Mouse (Mus musculus) liver, postnatal 0 days (tissue): Measurements from ENCODE around the gene Zfp217. TPM values are rescaled to one million over a fixed set of nuclear protein-coding genes. Genes with fewer than 3 reads are reported as not detected.

Source experiments
- ATAC-seq: fragments of 200-750 bp; cut with Nextera tagmentation; 2 replicates; pipeline ENCODE4 v1.8.0; 2017; ENCODE audit warnings: mild to moderate bottlenecking, moderate library complexity
- DNase-seq: peaks from one replicate; pipeline ENCODE4 v3.0.0-alpha.2; 2016
- H3K27ac ChIP-seq: fragments of 300-500 bp; sonication (generic); 2 replicates; pipeline ENCODE4 v1.5.1; 2014; ENCODE audit warnings: antibody characterized with exemption, moderate library complexity, mild to moderate bottlenecking, low read depth
- H3K27me3 ChIP-seq: fragments of 300-500 bp; sonication (generic); 2 replicates; pipeline ENCODE4 v1.6.1; 2014; ENCODE audit warnings: low read length, control low read depth, mixed read lengths; ENCODE audit not compliant: insufficient read depth
- H3K36me3 ChIP-seq: fragments of 300-500 bp; sonication (generic); replicated peaks from 2 replicates; pipeline ENCODE4 v1.6.1; 2014; ENCODE audit warnings: mild to moderate bottlenecking, control low read depth, low read length, moderate library complexity, mixed read lengths; ENCODE audit not compliant: insufficient read depth
- H3K4me1 ChIP-seq: fragments of 300-500 bp; sonication (generic); 2 replicates; pipeline ENCODE4 v1.6.1; 2014; ENCODE audit warnings: antibody characterized with exemption, mild to moderate bottlenecking, control low read depth; ENCODE audit not compliant: insufficient read depth
- H3K4me2 ChIP-seq: fragments of 300-500 bp; sonication (generic); 2 replicates; pipeline ENCODE4 v1.6.1; 2014; ENCODE audit warnings: low read depth, mild to moderate bottlenecking, low read length, moderate library complexity, mixed read lengths
- H3K4me3 ChIP-seq: fragments of 300-500 bp; sonication (generic); 2 replicates; pipeline ENCODE4 v1.5.1; 2014; ENCODE audit warnings: low read depth, low read length
- H3K9ac ChIP-seq: fragments of 300-500 bp; sonication (generic); replicated peaks from 2 replicates; pipeline ENCODE4 v1.6.1; 2014; ENCODE audit warnings: mild to moderate bottlenecking, moderate library complexity
- H3K9me3 ChIP-seq: fragments of 300-500 bp; sonication (generic); 2 replicates; pipeline ENCODE4 v1.6.1; 2016; ENCODE audit warnings: mild to moderate bottlenecking, control low read depth, low read length, mixed read lengths
- CTCF ChIP-seq: sonication (generic); IDR thresholded peaks from 2 replicates; pipeline ENCODE4 v1.5.1; 2016; ENCODE audit warnings: antibody characterized with exemption, low read depth
- EP300 ChIP-seq: IDR thresholded peaks from 2 replicates; pipeline ENCODE4 v1.6.1; 2016; ENCODE audit warnings: antibody characterized with exemption, low read depth, mild to moderate bottlenecking
- WGBS: fragments of 180-500 bp; shearing (Covaris S2); extraction: QIAGEN DNeasy Blood & Tissue Kit; methylation state at CpG from one replicate; pipeline ENCODE4 v1.1.7; 2014; ENCODE audit not compliant: insufficient replicate concordance; 5-methylcytosine and 5-hydroxymethylcytosine counted together
- polyA plus RNA-seq: library from polyadenylated mRNA; unstranded; fragments of >200 nt; fragmentation: Nextera tagmentation; extraction: Ambion mirVana; gene quantifications from 2 replicates; pipeline ENCODE4 v1.2.1, GENCODE M21; 2015

The Zfp217 gene
- polyA plus RNA-seq, 1 experiment from 2014 or later = 2.1 TPM

GRCm38 (mm10) chr2:170179317-170179716, 31.4 kb upstream of the Zfp217 start:
- H3K9me3 ChIP-seq = no peaks in the 10 kb centered on the region
- no peak overlapping the region for H3K4me3 ChIP-seq
- no peak overlapping the region for H3K9ac ChIP-seq
- no peak for ATAC-seq
- DNase-seq = no peak
- no peak overlapping the region for H3K27ac ChIP-seq
- WGBS = 57% methylated on average over 5 of the region's 5 CpGs
- H3K36me3 ChIP-seq = no peaks in the 10 kb centered on the region
- no peak for TF ChIP-seq CTCF
- TF ChIP-seq EP300 = no peak
- no peak overlapping the region for H3K4me2 ChIP-seq
- no peaks in the 10 kb centered on the region for H3K27me3 ChIP-seq
- peaks cover 36% of the 10 kb centered on the region for H3K4me1 ChIP-seq

- Histone ChIP-seq H3K4me1 (peaks cover 39% of the 10 kb centered on the region), H3K4me3 (no peak overlapping the region), H3K4me2 (no peak overlapping the region), H3K9ac (no peak overlapping the region), H3K9me3 (no peaks in the 10 kb centered on the region), H3K27me3 (no peaks in the 10 kb centered on the region), H3K27ac (no peak overlapping the region), H3K36me3 (no peaks in the 10 kb centered on the region)
- ATAC-seq (no peak), DNase-seq (no peak)
- TF ChIP-seq EP300 (no peak), CTCF (no peak)
- WGBS = 26% methylated on average over 8 of the region's 8 CpGs
These were observed 29.4 kb upstream of the Zfp217 start for GRCm38 (mm10) chr2:170177323-170177722.

- WGBS = 43% methylated on average over 8 of the region's 8 CpGs
- H3K27ac ChIP-seq = no peak overlapping the region
These were observed 28.5 kb upstream of the Zfp217 start for GRCm38 (mm10) chr2:170176284-170176926.

DNA sequence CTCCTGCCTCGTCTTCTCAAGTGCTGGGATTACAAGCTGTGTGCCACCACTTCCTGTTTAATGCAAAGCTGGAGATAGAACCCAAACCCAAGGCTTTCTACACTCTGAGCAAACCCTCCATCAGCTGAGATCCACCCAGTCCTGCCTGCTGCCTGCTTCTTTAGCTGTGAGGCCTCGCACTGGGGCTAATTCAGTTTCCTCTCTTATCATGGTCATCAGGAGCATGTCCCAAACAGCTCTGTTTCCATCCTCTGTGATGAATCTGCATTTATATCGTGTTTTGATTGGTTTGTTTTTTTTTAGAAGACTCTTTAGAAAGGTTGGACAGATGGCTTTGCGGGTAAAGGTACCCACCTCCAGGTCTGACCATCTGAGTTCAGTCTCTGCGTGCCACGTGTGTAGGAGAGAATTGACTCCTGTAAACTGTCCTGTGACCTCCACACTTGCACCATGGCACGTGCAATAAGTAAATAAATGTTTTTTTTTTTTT, 27.8 kb upstream of the Zfp217 start:
- H3K4me3 ChIP-seq = no peak overlapping the region
- H3K36me3 ChIP-seq = no peaks in the 10 kb centered on the region
- TF ChIP-seq CTCF (no peak), EP300 (no peak)
- peaks cover 39% of the 10 kb centered on the region for H3K4me1 ChIP-seq
- H3K9ac ChIP-seq = no peak overlapping the region
- peak; percentile 40 for ATAC-seq
- H3K27me3 ChIP-seq = no peaks in the 10 kb centered on the region
- no peaks in the 10 kb centered on the region for H3K9me3 ChIP-seq
- DNase-seq = no peak
- peak overlapping the region; percentile 64 for H3K27ac ChIP-seq
- WGBS = 15% methylated on average over 7 of the region's 7 CpGs
- no peak overlapping the region for H3K4me2 ChIP-seq

More at GRCm38 (mm10) chr2:170176284-170176926, 28.5 kb upstream of the Zfp217 start:
- no peaks in the 10 kb centered on the region for H3K27me3 ChIP-seq
- no peaks in the 10 kb centered on the region for H3K36me3 ChIP-seq
- DNase-seq (no peak), ATAC-seq (peak; percentile 30; the same call in 1 of the 2 replicates)
- peaks cover 39% of the 10 kb centered on the region for H3K4me1 ChIP-seq
- H3K4me2 ChIP-seq = no peak overlapping the region
- no peak for TF ChIP-seq EP300
- no peak for TF ChIP-seq CTCF
- no peak overlapping the region for H3K9ac ChIP-seq
- H3K4me3 ChIP-seq = no peak overlapping the region
- H3K9me3 ChIP-seq = no peaks in the 10 kb centered on the region

DNA sequence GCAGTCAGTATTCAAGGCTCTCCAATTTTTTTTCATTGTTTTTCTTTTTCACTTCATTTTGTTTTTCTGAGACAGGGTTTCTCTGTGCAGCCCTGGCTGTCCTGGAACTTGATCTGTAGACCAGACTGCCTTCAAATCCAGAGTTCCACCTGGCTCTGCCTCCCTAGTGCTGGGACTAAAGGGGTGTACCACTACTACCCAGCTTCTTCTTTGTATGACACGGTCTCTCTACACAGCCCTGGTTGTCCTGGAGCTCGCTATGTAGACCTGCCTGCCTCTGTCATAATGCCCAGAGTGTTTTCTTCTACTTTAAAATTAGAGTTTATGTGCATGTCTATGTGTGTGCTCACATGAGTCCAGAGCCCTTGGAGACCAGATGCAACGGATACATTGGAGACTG, 27.3 kb upstream of the Zfp217 start:
- 0 out of 2 replicates have a peak, but pooled peaks have one; percentile 9 for ATAC-seq
- no peak overlapping the region for H3K9ac ChIP-seq
- peak overlapping the region; percentile 64 for H3K27ac ChIP-seq
- no peak for TF ChIP-seq EP300
- TF ChIP-seq CTCF = no peak
- H3K4me1 ChIP-seq = peaks cover 39% of the 10 kb centered on the region
- no peaks in the 10 kb centered on the region for H3K9me3 ChIP-seq
- no peaks in the 10 kb centered on the region for H3K36me3 ChIP-seq
- H3K4me3 ChIP-seq = no peak overlapping the region
- H3K4me2 ChIP-seq = no peak overlapping the region
- H3K27me3 ChIP-seq = no peaks in the 10 kb centered on the region
- WGBS = 50% methylated on average over 3 of the region's 3 CpGs
- DNase-seq = no peak

DNA sequence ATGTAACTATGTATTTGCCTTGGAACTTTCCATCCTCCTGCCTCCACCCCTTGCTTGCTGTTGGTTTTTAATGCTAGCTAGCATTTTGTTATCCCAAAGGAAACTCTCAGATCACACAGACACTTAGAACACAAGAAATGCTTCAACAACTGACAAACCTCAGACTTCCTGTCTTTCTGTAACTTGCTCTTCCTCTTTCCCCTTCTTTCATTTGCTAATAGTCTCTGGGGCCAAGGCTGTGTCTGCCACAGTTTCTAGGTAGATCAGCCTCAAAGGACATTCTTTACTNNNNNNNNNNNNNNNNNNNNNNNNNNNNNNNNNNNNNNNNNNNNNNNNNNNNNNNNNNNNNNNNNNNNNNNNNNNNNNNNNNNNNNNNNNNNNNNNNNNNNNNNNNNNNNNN, 21.2 kb upstream of the Zfp217 start:
- H3K27ac ChIP-seq = peak overlapping the region; percentile 68
- H3K9ac ChIP-seq = no peak overlapping the region
- peak; percentile 30; the same call in 1 of the 2 replicates for ATAC-seq
- H3K9me3 ChIP-seq = no peaks in the 10 kb centered on the region
- no peak for TF ChIP-seq CTCF
- TF ChIP-seq EP300 = no peak
- H3K4me1 ChIP-seq = peaks cover 10% of the 10 kb centered on the region
- 0 out of 2 replicates have a peak overlapping the region, but pooled peaks have one; percentile 18 for H3K4me2 ChIP-seq
- H3K36me3 ChIP-seq = no peaks in the 10 kb centered on the region
- no peak for DNase-seq
- H3K27me3 ChIP-seq = no peaks in the 10 kb centered on the region
- no peak overlapping the region for H3K4me3 ChIP-seq
